Mouse (Mus musculus): ENCODE data around the gene Grid1. TPM values are rescaled to one million over a fixed set of nuclear protein-coding genes. Genes with fewer than 3 reads are reported as not detected.

Gene Grid1
- 0.02 TPM in 1 of 2 replicates, not detected in the other for polyA plus RNA-seq (2015; fragmentation: Nextera tagmentation; extraction: Ambion mirVana)

GRCm38 (mm10) chr14:34819919-34820652, at the start of gene Grid1:
Gene Grid1, plus strand, starts transcription at chr14:34820108.

MicroRNA genes within 50 kb of the gene (microRNA counts, 519-probe panel; counts per million panel counts)
- 88.3 counts per million for microRNA mmu-miR-346

Other genes with a start within 250 kb of the Grid1 start
- gene Ldb3, start 231.4 kb upstream of the Grid1 start, polyA plus RNA-seq (2015; fragmentation: Nextera tagmentation; extraction: Ambion mirVana): 0.10 and 0.16 TPM in 2 replicates
- gene Opn4, start 220.0 kb upstream of the Grid1 start, polyA plus RNA-seq (2015; fragmentation: Nextera tagmentation; extraction: Ambion mirVana): not detected in 2 replicates
- gene Wapl, start 146.2 kb upstream of the Grid1 start, polyA plus RNA-seq (2015; fragmentation: Nextera tagmentation; extraction: Ambion mirVana): 34.2 and 35.6 TPM in 2 replicates